Mouse (Mus musculus) cerebellum, postnatal 14 days (tissue): ENCODE measurements around the gene Haus7.
A peak's percentile ranks its signal among the peaks of the same experiment; 100 is the strongest.

Experiments used
- DNase-seq, 2 experiments: peaks; one replicate each; pipeline ENCODE4 v3.0.0; 2021; ENCODE audit warnings: mixed read lengths in 2 of 2

Gene Haus7

GRCm38 (mm10) chrX:73458877-73459392 lies at the start of gene Haus7:
TSS of gene Haus7 (minus strand) at chrX:73459044.
- peak; percentile 91 to 93 for DNase-seq

GRCm38 (mm10) chrX:73506577-73506976 lies 47.7 kb upstream of the Haus7 start:
- peak; percentile 88 to 95 for DNase-seq

GRCm38 (mm10) chrX:73505130-73505735 lies 46.4 kb upstream of the Haus7 start:
- peak; percentile 69 to 76 for DNase-seq

GRCm38 (mm10) chrX:73496746-73497145 lies 37.9 kb upstream of the Haus7 start:
- DNase-seq: no peak

GRCm38 (mm10) chrX:73493567-73493966 lies 34.7 kb upstream of the Haus7 start:
- peak; percentile 77 to 84 for DNase-seq

GRCm38 (mm10) chrX:73490804-73491203 lies 32.0 kb upstream of the Haus7 start:
- no peak for DNase-seq

GRCm38 (mm10) chrX:73490186-73490585 lies 31.3 kb upstream of the Haus7 start:
- no peak for DNase-seq

- DNase-seq: peak; percentile 41 to 45
Measured at GRCm38 (mm10) chrX:73486920-73487319, 28.1 kb upstream of the Haus7 start.

- DNase-seq: no peak
Measured at GRCm38 (mm10) chrX:73484870-73485269, 26.0 kb upstream of the Haus7 start.

GRCm38 (mm10) chrX:73484076-73484475 lies 25.2 kb upstream of the Haus7 start:
- DNase-seq: peak; percentile 21 to 37

- DNase-seq: no peak
Measured at GRCm38 (mm10) chrX:73483484-73483810, 24.6 kb upstream of the Haus7 start, which contains the start of gene Bgn. TSS of gene Bgn (plus strand) at chrX:73483602.

GRCm38 (mm10) chrX:73482643-73483483 lies 24.0 kb upstream of the Haus7 start:
- DNase-seq: no peak

GRCm38 (mm10) chrX:73480334-73480733 lies 21.5 kb upstream of the Haus7 start:
- DNase-seq: no peak

- no peak for DNase-seq
Measured at GRCm38 (mm10) chrX:73479656-73480055, 20.8 kb upstream of the Haus7 start.

- no peak for DNase-seq
Measured at GRCm38 (mm10) chrX:73477500-73477899, 18.7 kb upstream of the Haus7 start.

- no peak for DNase-seq
Measured at GRCm38 (mm10) chrX:73476621-73477020, 17.8 kb upstream of the Haus7 start.

- no peak for DNase-seq
Measured at GRCm38 (mm10) chrX:73475658-73476256, 16.9 kb upstream of the Haus7 start.

- no peak for DNase-seq
Measured at GRCm38 (mm10) chrX:73474340-73475165, 15.7 kb upstream of the Haus7 start.

- no peak for DNase-seq
Measured at GRCm38 (mm10) chrX:73471764-73472163, 12.9 kb upstream of the Haus7 start.

GRCm38 (mm10) chrX:73468752-73469151 lies 9.9 kb upstream of the Haus7 start:
- no peak for DNase-seq

- DNase-seq: no peak
Measured at GRCm38 (mm10) chrX:73468330-73468729, 9.5 kb upstream of the Haus7 start.

- DNase-seq: peak in 1 of 2 experiments; percentile 15
Measured at GRCm38 (mm10) chrX:73467446-73468241, 8.8 kb upstream of the Haus7 start.
